Comparison of ENCODE assay signal across 13 mouse cellular contexts in the genomic region with DNA sequence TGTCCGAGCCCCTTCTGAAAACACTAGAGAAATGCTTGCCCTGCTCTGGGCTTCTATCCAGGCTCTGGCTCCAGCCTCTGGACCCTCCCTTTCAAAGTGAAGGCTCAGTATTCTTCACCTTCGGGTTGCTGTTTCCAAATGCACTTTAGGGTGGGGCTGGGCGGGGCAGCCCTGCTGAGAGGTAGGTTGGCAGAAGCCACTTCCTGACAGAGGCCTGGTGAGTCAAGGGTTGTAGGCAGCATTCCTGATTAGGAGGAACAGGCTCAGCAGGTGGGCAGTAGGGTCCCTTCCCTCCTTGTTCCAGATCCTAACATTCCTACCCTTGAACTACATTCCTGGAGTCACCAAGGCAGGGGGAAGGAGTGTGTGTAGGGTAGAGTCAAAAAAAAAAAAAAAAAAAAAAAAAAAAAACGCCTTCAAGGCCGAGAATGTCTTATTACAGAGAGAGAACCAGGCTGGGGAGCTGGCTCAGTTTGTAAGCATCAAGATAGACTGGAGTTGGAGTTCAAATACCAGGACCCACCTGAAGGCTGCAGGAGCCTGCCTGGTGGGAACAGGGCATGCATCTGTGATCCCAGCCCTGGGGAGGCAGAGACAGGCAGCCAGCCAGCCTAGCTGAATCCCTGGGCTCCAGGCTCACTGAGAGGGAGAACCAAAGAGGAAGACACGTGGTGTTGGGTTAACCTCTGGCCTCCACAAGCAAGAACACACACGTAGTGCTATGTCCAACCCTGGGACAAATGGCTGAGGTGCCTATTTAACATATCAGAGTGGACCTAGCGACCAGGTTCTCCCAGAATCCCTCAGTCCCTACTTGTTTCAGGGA. TPM values are rescaled to one million over a fixed set of nuclear protein-coding genes. Genes with fewer than 3 reads are reported as not detected.
DNase-seq lines count a peak whose midpoint lies in the region; ATAC-seq lines count a peak whose summit lies in the region.
"Had no signal": no experiment of that assay in that cellular context is flagged by ENCODE, and none has a peak within 500 bp of the region (broad histone marks: within the 10 kb centered on the region; RNA-seq: fewer than 3 reads in every experiment).

No protein-coding gene starts in this region.

- no peak overlapping the region for H3K9ac ChIP-seq in midbrain, embryonic 15.5 days
- H3K9ac ChIP-seq: embryonic facial prominence, embryonic 12.5 days; hindbrain, embryonic 12.5 days; liver, embryonic 13.5 days; neural tube, embryonic 13.5 days had no signal

- no peak overlapping the region for H3K27ac ChIP-seq in midbrain, embryonic 15.5 days
- H3K27ac ChIP-seq in midbrain, embryonic 10.5 days (replicated peaks), result no peak overlapping the region
- H3K27ac ChIP-seq: embryonic facial prominence, embryonic 12.5 days; hindbrain, embryonic 12.5 days; liver, embryonic 13.5 days; neural tube, embryonic 13.5 days had no signal

- peaks cover 14% of the 10 kb centered on the region for H3K4me1 ChIP-seq in midbrain, embryonic 15.5 days
- H3K4me1 ChIP-seq in midbrain, embryonic 10.5 days, result peaks cover 14% of the 10 kb centered on the region

- no peak overlapping the region for H3K4me3 ChIP-seq in midbrain, embryonic 15.5 days
- no peak overlapping the region for H3K4me3 ChIP-seq in midbrain, embryonic 10.5 days
- H3K4me3 ChIP-seq: embryonic facial prominence, embryonic 12.5 days; hindbrain, embryonic 12.5 days; liver, embryonic 13.5 days; neural tube, embryonic 13.5 days had no signal

- no peaks in the 10 kb centered on the region for H3K36me3 ChIP-seq in midbrain, embryonic 15.5 days (replicated peaks)
- H3K36me3 ChIP-seq in midbrain, embryonic 10.5 days, result no peaks in the 10 kb centered on the region
- H3K36me3 ChIP-seq: embryonic facial prominence, embryonic 12.5 days; hindbrain, embryonic 12.5 days; liver, embryonic 13.5 days; neural tube, embryonic 13.5 days had no signal

- no peaks in the 10 kb centered on the region for H3K27me3 ChIP-seq in midbrain, embryonic 15.5 days (replicated peaks)
- no peaks in the 10 kb centered on the region for H3K27me3 ChIP-seq in midbrain, embryonic 10.5 days (ENCODE audit: low read depth, poor library complexity, severe bottlenecking)
- H3K27me3 ChIP-seq: embryonic facial prominence, embryonic 12.5 days; hindbrain, embryonic 12.5 days; neural tube, embryonic 13.5 days had no signal

- ATAC-seq in midbrain, embryonic 15.5 days (replicated peaks), result no peak

- no peaks in the 10 kb centered on the region for H3K9me3 ChIP-seq in midbrain, embryonic 15.5 days
- H3K9me3 ChIP-seq in midbrain, embryonic 10.5 days (replicated peaks), result no peaks in the 10 kb centered on the region
- H3K9me3 ChIP-seq: embryonic facial prominence, embryonic 12.5 days; hindbrain, embryonic 12.5 days; liver, embryonic 13.5 days; neural tube, embryonic 13.5 days had no signal

- 67% methylated on average over 8 of the region's 8 CpGs for WGBS in midbrain, embryonic 15.5 days
- WGBS in midbrain, embryonic 10.5 days, result 58% methylated on average over 8 of the region's 8 CpGs

- H3K4me2 ChIP-seq in midbrain, embryonic 15.5 days, result no peak overlapping the region
- H3K4me2 ChIP-seq: embryonic facial prominence, embryonic 12.5 days; hindbrain, embryonic 12.5 days; liver, embryonic 13.5 days; neural tube, embryonic 13.5 days had no signal

- DNase-seq in 3T3-L1 (ENCODE audit: low read depth, low spot score), result peak; percentile 65
- peak; percentile 51 for DNase-seq in CD4-positive, CD25-positive, alpha-beta regulatory T cell, adult 2 months (ENCODE audit: low read depth, low spot score)
- DNase-seq in induced T-regulatory cell, adult 2 months (ENCODE audit: low read depth), result peak; percentile 69
- DNase-seq in lung, postnatal 25 days (ENCODE audit: low spot score), result peak; percentile 72
- no peak for DNase-seq in adrenal gland, postnatal 14 days
- no peak for DNase-seq in midbrain, embryonic 10.5 days (ENCODE audit: low spot score)
- DNase-seq: cerebellum, adult 11-12 months; layer of hippocampus, adult 9-11 months; liver, embryonic 13.5 days had no signal

RNA-seq across cellular contexts. Expression of a gene that starts 5.4 kb away (rescaled TPM):
- 29.7 and 31.3 TPM in 2 replicates for polyA plus RNA-seq in midbrain, embryonic 15.5 days (2015; fragmentation: Nextera tagmentation; extraction: Ambion mirVana)
- 22.0 and 23.1 TPM in 2 replicates for total RNA-seq in adrenal gland, postnatal 14 days (2021)
- polyA plus RNA-seq in midbrain, embryonic 10.5 days (2016; fragmentation: Nextera tagmentation; extraction: Ambion mirVana), result 23.5 and 25.5 TPM in 2 replicates

RNA-seq across cellular contexts. Expression of a gene that starts 23.4 kb away (rescaled TPM):
- 324 and 330 TPM in 2 replicates for polyA plus RNA-seq in midbrain, embryonic 15.5 days (2015; fragmentation: Nextera tagmentation; extraction: Ambion mirVana)
- total RNA-seq in adrenal gland, postnatal 14 days (2021), result 25.2 and 26.4 TPM in 2 replicates
- polyA plus RNA-seq in midbrain, embryonic 10.5 days (2016; fragmentation: Nextera tagmentation; extraction: Ambion mirVana), result 31.4 and 45.6 TPM in 2 replicates

Comparison
In these comparisons a context has a peak if more than half of its experiments do, and no peak if none do; other contexts are left out.
1. DNase-seq: peak in 3T3-L1 (single experiment), CD4-positive, CD25-positive, alpha-beta regulatory T cell, adult 2 months (single experiment), induced T-regulatory cell, adult 2 months (single experiment) and lung, postnatal 25 days (single experiment); none in adrenal gland, postnatal 14 days (single experiment) and midbrain, embryonic 10.5 days (single experiment).